Mouse (Mus musculus) stomach, embryonic 16.5 days (tissue): ENCODE results near the gene Unc5b. TPM values are rescaled to one million over a fixed set of nuclear protein-coding genes. Genes with fewer than 3 reads are reported as not detected.
"Not testable (repeated sequence)": the region's sequence is repeated elsewhere in the genome, so short reads cannot be mapped to it uniquely, and the experiment has no call there.

ENCODE experiments used
- ATAC-seq: fragments of 200-750 bp; cut with Nextera tagmentation; 2 replicates; pipeline ENCODE4 v1.8.0; 2017; ENCODE audit warnings: moderate number of reproducible peaks, moderate TSS enrichment; ENCODE audit not compliant: insufficient read depth, low FRiP score
- H3K27ac ChIP-seq: fragments of 300-500 bp; sonication (generic); 2 replicates; pipeline ENCODE4 v1.5.1; 2014; ENCODE audit warnings: low read length
- H3K27me3 ChIP-seq: fragments of 300-500 bp; sonication (generic); 2 replicates; pipeline ENCODE4 v1.6.1; 2014; ENCODE audit warnings: low read length, control low read depth, mixed read lengths; ENCODE audit not compliant: control insufficient read depth, insufficient read depth
- H3K36me3 ChIP-seq: fragments of 300-500 bp; sonication (generic); 2 replicates; pipeline ENCODE4 v1.6.1; 2014; ENCODE audit warnings: low read length; ENCODE audit not compliant: control insufficient read depth, insufficient read depth
- H3K4me1 ChIP-seq: fragments of 300-500 bp; sonication (generic); 2 replicates; pipeline ENCODE4 v1.6.1; 2014; ENCODE audit warnings: low read length, control low read depth, mixed read lengths; ENCODE audit not compliant: control insufficient read depth, insufficient read depth
- H3K4me2 ChIP-seq: fragments of 300-500 bp; sonication (generic); 2 replicates; pipeline ENCODE4 v1.6.1; 2014; ENCODE audit warnings: low read depth, low read length, mixed read lengths
- H3K4me3 ChIP-seq: fragments of 300-500 bp; sonication (generic); replicated peaks from 2 replicates; pipeline ENCODE4 v1.5.1; 2014; ENCODE audit warnings: mild to moderate bottlenecking, low read length
- H3K9ac ChIP-seq: fragments of 300-500 bp; sonication (generic); 2 replicates; pipeline ENCODE4 v1.6.1; 2014; ENCODE audit warnings: low read length
- H3K9me3 ChIP-seq: fragments of 300-500 bp; sonication (generic); replicated peaks from 2 replicates; pipeline ENCODE4 v1.6.1; 2016; ENCODE audit warnings: low read length, control low read depth; ENCODE audit not compliant: control insufficient read depth
- WGBS: fragments of 180-500 bp; shearing (Covaris S2); extraction: QIAGEN DNeasy Blood & Tissue Kit; methylation state at CpG from one replicate; pipeline ENCODE4 v1.1.7; 2014; 5-methylcytosine and 5-hydroxymethylcytosine counted together
- polyA plus RNA-seq: library from polyadenylated mRNA; unstranded; fragments of >200 nt; fragmentation: Nextera tagmentation; extraction: Ambion mirVana; gene quantifications from 2 replicates; pipeline ENCODE4 v1.2.1, GENCODE M21; 2015

Unc5b gene
- polyA plus RNA-seq, 1 experiment from 2014 or later, result 3.7 TPM

DNA sequence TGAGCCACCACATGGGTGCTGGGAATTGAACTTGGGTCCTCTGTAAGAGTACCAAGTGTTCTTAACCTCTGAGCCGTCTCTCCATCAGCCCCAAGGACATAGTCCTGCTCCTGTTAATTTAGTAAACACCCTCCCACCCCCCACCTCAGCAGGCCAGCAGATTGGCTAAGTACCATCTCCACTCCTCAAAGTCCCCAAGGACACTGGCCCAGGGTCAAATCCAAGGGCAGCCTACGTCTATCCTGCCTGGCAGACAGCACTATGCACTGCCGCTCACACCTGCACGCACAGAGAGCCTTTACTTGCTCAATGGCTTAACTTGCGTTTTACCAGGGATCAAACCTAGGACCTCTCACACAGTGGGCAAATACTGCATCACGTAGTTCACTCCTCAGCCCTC is 88.4 kb downstream of the Unc5b start:
- Histone ChIP-seq H3K27ac (no peak overlapping the region), H3K4me1 (no peaks in the 10 kb centered on the region), H3K4me2 (no peak overlapping the region), H3K9me3 (no peaks in the 10 kb centered on the region), H3K27me3 (no peaks in the 10 kb centered on the region), H3K36me3 (0 out of 2 replicates have a peak, but pooled peaks cover 4% of the 10 kb centered on the region), H3K9ac (no peak overlapping the region), H3K4me3 (no peak overlapping the region)
- no peak for ATAC-seq
- WGBS, result 75% methylated on average over 6 of the region's 6 CpGs

DNA sequence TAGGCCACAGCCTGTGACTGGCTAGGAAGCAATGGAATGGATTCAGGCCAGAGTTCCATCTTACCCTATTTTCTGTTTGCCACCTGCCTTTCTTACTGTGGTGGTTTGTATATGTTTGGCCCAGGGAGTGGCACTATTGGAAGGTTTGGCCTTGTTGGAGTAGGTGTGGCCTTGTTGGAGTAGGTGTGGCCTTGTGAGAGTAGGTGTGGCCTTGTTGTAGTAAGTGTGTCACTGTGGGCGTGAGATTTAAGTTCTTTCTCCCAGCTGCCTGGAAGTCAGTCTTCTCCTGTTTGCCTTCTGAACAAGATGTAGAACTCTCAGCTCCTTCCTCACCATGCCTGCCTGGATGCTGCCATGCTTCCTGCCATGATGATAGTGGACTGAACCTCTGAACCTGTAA is 89.1 kb downstream of the Unc5b start:
- not testable (repeated sequence) for ATAC-seq, H3K4me3 ChIP-seq, H3K27me3 ChIP-seq, H3K9me3 ChIP-seq, H3K27ac ChIP-seq, H3K36me3 ChIP-seq, H3K9ac ChIP-seq, H3K4me1 ChIP-seq, H3K4me2 ChIP-seq
- WGBS, result 86% methylated on average over 1 of the region's 1 CpGs

DNA sequence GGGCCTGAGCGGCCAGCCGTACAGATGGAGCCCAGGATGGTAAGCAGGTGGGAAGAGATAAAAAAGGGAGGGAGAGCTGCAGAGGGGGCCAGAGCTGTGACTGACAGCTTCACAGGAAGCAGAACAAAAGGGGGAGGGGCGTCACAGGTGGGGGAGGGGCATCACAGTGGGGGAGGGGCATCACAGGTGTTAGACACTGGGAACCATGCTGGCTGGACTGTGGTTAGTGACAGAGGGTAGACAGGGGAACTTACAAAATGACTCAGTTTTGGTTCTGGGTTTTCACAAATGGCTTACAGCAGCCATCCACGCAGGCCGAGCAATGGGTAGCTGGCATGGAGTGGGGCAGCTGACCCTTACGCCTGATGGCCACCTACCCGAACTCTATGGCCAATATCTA is 89.9 kb downstream of the Unc5b start:
- no peak overlapping the region for H3K4me3 ChIP-seq
- ATAC-seq, result no peak
- no peak overlapping the region for H3K4me2 ChIP-seq
- 0 out of 2 replicates have a peak, but pooled peaks cover 4% of the 10 kb centered on the region for H3K36me3 ChIP-seq
- H3K27me3 ChIP-seq, result no peaks in the 10 kb centered on the region
- no peaks in the 10 kb centered on the region for H3K9me3 ChIP-seq
- H3K9ac ChIP-seq, result no peak overlapping the region
- no peak overlapping the region for H3K27ac ChIP-seq
- no peaks in the 10 kb centered on the region for H3K4me1 ChIP-seq
- WGBS, result 78% methylated on average over 7 of the region's 7 CpGs

DNA sequence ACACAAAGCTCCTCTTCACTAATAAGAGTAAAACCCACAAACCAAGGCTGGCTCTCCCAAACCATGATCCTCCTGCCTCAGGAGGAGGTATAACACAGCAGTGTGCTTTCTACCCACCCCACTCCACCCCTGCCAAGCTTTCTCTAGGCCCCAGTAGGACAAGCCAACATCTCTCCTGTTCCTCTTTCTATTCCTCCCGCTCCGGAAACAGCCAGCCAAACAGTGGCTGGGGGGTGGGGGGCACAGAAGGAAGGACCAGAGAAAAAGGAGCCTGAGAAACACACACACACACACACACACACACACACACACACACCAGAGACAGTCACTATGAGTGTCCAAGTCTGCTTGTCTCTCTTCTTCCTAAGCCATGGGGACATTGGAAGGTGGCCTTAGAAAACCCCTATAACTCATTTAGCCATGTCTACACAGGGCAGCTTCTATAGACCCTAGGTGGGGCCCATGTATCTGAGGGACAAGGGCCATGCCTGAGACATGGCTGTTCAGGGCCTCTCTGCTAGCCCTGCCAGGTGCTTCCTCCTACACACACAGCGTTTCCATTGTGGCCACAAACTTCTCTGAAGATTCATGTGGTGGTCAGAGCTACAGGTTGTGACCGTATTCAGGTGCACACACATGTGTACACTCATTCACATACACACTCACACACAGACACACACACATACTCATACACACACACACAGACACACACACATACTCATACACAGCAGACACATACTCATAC is 91.6 kb downstream of the Unc5b start:
- no peak for ATAC-seq
- H3K27me3 ChIP-seq, result no peaks in the 10 kb centered on the region
- 86% methylated on average over 4 of the region's 4 CpGs for WGBS

DNA sequence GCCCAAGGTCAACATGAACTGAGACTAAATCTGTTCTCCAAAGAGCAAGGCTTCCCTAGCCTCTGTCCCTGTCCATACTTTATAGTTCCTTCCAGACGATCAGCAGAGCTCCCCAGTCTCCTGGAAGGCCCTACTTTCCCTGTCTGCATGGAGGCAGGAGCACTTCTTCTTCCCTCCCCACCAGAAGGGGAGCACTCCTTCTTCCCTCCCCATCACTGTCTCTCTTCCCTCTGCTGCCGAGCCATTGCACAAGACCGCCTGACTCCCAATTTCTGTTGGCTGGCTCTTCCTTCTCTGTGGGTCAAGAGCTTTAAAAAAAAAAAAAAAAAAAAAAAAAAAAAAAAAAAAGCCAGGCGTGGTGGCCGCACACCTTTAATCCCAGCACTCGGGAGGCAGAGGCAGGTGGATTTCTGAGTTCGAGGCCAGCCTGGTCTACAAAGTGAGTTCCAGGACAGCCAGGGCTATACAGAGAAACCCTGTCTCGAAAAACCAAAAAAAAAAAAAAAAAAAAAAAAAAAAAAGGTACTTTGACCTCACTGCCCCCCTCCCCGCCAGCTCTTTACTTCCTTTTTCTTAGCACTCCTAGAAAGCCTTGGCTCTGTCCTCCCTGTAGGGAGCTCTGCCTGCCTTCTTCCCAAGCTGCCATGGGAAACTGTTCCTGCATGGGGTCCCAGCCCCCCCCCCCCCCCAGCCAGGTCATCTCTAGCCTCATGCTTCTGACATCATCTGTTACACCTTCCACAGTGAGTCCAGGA is 93.3 kb downstream of the Unc5b start:
- no peak overlapping the region for H3K27ac ChIP-seq
- H3K27me3 ChIP-seq, result no peaks in the 10 kb centered on the region
- no peaks in the 10 kb centered on the region for H3K4me1 ChIP-seq
- no peak overlapping the region for H3K9ac ChIP-seq
- no peak overlapping the region for H3K4me2 ChIP-seq
- ATAC-seq, result no peak
- no peaks in the 10 kb centered on the region for H3K9me3 ChIP-seq
- no peak overlapping the region for H3K4me3 ChIP-seq
- H3K36me3 ChIP-seq, result 0 out of 2 replicates have a peak, but pooled peaks cover 4% of the 10 kb centered on the region
- 79% methylated on average over 8 of the region's 9 CpGs for WGBS

More for the DNA sequence above, 91.6 kb downstream of the Unc5b start:
- Histone ChIP-seq H3K9me3 (no peaks in the 10 kb centered on the region), H3K27ac (no peak overlapping the region), H3K4me2 (no peak overlapping the region), H3K4me3 (no peak overlapping the region), H3K4me1 (no peaks in the 10 kb centered on the region), H3K36me3 (0 out of 2 replicates have a peak, but pooled peaks cover 4% of the 10 kb centered on the region), H3K9ac (no peak overlapping the region)

DNA sequence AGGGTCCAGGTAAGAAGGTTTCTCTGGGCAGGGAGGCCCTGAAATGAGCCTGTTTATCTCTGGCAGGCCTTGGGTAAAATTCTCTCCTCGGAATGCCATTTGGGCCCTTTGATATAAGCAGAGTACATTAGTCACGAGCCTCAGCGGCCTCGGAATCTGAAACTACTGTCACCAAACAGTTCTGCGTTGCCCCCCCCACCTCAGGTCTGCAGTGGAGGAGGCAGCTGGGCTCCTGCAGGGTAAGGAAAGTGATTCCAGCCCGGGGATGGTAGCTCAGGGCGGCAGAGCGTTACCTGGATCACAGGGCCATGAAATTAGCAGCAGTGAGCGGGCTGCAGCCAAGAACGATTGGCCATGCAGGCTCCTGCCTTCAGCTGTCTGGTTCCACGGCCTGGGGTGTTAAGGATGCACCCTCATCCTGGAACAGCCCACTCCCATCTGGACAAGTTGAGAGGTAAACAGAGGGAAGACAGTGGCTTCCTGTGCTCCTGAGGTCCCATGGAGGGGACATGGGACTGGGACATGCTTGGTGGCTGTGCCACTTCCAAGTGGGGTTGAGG is 94.1 kb downstream of the Unc5b start:
- no peak overlapping the region; the same call in 1 of the 2 replicates for H3K9ac ChIP-seq
- no peaks in the 10 kb centered on the region for H3K27me3 ChIP-seq
- 75% methylated on average over 11 of the region's 11 CpGs for WGBS
- no peak overlapping the region for H3K4me2 ChIP-seq
- no peak overlapping the region for H3K27ac ChIP-seq
- 0 out of 2 replicates have a peak, but pooled peaks cover 4% of the 10 kb centered on the region for H3K36me3 ChIP-seq
- no peaks in the 10 kb centered on the region for H3K4me1 ChIP-seq
- H3K4me3 ChIP-seq, result no peak overlapping the region
- ATAC-seq, result no peak
- H3K9me3 ChIP-seq, result no peaks in the 10 kb centered on the region

DNA sequence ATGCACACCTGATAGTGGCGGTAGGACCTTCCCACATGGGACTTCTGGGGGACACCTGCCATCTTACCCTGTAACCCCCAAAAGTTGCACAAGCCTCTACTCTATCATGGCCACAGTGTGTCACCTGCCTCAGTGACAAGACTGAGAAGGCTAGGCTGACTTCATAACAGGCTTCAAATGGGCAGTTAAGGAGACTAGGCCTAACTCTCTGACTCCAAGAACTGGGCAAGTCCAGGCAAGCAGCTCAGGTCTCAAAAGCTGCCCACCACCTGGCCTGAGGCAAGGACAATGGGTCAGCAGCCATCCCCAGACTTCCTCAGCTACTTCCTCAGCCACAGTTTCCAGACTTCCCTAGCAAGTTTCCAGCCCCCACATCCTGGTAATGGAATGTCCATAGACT is 95.6 kb downstream of the Unc5b start:
- no peaks in the 10 kb centered on the region for H3K36me3 ChIP-seq
- H3K9me3 ChIP-seq, result no peaks in the 10 kb centered on the region
- no peaks in the 10 kb centered on the region for H3K27me3 ChIP-seq
- H3K9ac ChIP-seq, result no peak overlapping the region
- no peak for ATAC-seq
- no peak overlapping the region for H3K4me2 ChIP-seq
- WGBS, result 93% methylated on average over 1 of the region's 1 CpGs
- no peak overlapping the region for H3K27ac ChIP-seq
- no peak overlapping the region for H3K4me3 ChIP-seq
- no peaks in the 10 kb centered on the region for H3K4me1 ChIP-seq

DNA sequence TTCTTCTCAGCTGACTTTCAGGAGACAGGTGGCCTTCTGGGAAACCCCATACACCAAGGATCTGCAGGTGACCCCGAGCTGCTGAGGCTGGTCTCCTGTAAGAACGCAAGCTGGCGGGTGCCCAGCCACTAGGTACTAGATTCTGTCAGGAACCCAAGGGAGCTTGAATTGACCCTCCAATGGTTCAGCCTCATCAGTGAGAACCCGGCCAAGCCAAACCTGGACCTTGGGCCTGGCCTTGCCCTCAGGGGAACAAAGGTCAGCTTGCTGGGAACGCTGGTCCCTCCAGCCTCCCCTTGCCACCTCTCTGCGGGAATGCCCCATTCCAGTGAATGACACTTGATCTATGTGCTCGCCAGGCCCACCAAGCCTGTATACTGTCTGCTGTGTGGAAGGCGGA is 97.9 kb downstream of the Unc5b start:
- H3K4me2 ChIP-seq, result no peak overlapping the region
- no peaks in the 10 kb centered on the region for H3K9me3 ChIP-seq
- H3K4me3 ChIP-seq, result no peak overlapping the region
- no peak overlapping the region for H3K27ac ChIP-seq
- WGBS, result 68% methylated on average over 8 of the region's 8 CpGs
- no peaks in the 10 kb centered on the region for H3K4me1 ChIP-seq
- no peak for ATAC-seq
- H3K9ac ChIP-seq, result no peak overlapping the region
- no peaks in the 10 kb centered on the region for H3K27me3 ChIP-seq
- no peaks in the 10 kb centered on the region for H3K36me3 ChIP-seq

DNA sequence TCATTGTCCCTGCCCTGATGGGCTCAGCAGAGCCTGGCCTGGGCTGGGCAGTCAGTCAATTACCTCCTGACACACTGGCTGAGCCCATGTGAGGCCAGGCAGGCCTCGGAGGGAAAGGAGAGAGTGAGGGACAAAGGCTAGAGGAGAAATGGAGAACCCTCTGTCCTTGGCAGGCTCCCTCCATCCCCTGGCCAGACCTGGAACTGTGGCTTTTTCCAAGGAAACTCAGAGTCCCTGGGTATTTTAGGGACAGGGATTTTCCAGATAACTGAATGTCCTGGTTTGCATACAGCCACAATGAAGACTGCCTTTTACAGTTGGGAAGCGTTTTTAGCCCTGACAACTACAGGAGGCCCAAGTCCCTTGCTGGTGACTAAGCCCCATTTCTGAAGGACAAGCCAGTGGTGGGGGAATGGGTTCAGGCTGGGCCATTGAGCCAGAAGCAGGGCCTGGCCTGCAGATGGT is 99.0 kb downstream of the Unc5b start:
- Histone ChIP-seq H3K27ac (no peak overlapping the region), H3K4me2 (no peak overlapping the region), H3K36me3 (no peaks in the 10 kb centered on the region), H3K4me1 (0 out of 2 replicates have a peak, but pooled peaks cover 3% of the 10 kb centered on the region), H3K9me3 (no peaks in the 10 kb centered on the region), H3K27me3 (no peaks in the 10 kb centered on the region), H3K4me3 (no peak overlapping the region), H3K9ac (no peak overlapping the region)
- no peak for ATAC-seq
- 59% methylated on average over 2 of the region's 2 CpGs for WGBS
